Mouse (Mus musculus): ENCODE data around the gene Pla2g4f.

The Pla2g4f gene

DNA sequence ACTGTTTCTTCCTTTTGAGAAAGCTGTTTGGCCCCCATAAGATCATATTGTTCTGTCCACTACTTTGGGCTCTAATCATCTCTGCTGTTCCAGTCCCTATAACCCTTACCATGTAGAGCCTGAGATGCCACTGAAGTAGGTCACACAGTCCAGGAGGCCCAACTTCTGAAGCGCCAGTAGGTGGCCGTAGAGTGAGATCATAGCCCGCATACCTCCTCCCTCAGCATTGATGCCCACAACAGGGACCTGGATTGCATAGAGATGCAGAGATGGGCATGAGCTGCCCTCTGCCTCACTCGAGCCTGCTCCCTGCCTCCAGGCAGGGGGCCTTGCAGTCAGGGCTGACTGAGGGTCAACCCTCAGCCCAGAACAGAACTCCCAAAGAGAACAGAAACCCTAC is 37.0 kb downstream of the Pla2g4f start:
- no peak for DNase-seq

DNA sequence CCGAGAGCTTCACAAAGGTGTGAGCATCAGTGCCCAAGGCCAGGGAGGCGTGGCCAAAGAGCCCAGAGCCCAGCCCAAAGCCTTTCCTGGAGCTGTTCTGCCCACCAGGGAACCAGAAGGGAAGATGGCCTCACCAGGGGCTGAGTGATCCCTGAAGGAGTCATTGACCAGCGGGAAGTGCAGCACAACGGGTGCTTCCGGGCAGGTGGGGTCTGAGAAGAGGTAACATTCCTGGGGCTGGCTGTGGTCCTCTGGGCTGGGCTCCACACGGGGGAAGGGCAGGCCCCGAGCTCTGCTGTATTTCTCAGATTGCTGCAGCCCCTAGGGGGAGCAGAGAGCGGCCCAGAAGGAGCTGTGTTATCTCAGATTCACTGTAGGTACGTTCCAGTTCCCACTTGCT is 45.3 kb downstream of the Pla2g4f start:
- DNase-seq = no peak

DNA sequence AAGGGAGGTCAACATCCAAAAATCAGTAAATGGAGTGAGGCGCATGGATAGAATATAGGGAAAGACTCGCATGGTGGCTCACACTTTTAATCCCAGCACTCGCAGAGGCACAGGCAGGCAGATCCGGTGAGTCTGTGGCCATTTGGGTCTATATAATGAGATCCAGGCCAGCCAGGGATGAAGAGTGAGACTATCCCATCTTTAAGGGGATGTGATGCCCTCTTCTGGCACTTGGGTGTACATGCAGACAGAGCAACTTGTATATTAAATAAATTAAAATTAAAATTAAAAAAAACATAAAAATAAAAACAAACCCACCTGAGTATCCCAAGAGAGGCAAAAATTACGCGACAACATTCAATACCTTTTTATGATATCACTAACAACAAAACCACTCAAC is 48.4 kb downstream of the Pla2g4f start:
- no peak for DNase-seq

DNA sequence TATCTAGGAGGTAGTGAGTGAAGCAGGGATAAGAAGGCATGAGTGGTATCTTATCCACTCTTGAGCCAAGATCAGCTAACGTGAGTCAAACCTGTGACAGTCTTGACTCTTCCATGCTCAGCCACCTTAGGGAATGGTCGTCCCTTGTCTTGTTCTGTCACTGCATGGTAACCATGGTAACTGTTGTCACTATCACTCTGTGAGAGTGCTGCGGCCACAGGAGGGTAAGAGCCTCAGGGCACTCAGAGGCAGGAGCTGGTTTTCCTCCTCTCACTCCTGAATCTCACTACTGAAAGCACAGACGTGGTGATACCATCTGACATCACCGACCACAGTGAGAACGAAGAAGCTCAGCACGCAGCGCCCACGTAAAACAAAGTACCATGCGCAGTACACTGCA is 49.1 kb downstream of the Pla2g4f start:
- DNase-seq = no peak

DNA sequence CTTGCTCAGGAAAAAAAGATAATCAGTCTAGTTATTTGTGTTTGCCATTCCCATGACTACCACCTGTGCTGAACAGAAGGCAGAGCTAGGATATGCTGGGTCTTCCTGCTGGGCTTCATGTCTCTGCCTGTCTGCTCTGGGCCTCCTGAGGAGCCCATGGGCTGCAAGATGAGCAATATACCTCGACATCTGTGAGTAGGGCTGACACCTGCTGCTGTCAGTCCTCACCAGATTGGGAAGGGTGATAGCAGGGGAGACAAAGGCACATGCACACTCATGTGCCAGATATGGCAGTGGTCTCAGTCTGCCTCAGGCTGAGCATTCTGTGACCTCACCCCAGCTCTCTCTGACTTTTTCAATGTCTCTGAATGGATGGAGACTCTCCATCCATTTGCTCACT is 51.1 kb downstream of the Pla2g4f start:
- no peak for DNase-seq

DNA sequence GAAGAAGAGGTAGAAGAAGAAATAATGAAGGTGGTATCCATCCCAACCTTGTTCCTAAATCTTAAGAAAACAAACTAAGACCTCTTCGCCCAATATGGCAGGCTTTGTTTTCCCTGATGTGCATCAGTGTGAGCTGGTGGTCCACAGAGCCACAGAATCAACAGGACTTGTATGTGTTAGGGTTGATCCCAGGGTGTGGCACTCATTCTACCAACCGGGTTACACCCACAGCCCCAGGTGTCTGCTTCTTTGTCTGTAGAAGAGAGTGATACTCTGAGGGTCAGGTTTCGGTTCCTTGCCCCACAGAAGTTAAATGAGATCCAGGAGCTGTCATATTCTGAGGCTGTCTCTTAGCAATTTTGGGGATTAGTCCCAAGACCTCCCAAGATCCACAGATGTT is 52.6 kb downstream of the Pla2g4f start:
- no peak for DNase-seq

DNA sequence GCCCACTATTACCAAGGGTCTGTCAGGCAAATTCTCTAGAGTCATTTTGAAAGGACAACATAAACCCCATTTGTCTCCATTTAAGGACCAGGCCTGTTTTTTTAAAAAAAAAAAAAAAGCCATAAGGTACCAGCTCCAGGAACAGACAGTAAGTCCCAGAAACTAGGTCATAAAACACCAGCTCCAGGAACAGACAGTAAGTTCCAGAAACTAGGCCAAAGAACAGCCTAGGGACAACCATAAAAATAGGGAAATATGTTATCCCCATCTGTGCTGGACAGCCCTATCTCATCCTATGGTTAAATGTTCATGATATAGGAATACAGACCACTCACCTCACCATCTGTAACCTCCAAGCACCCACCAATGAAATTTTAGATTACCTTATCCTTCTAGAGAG is 57.7 kb downstream of the Pla2g4f start:
- DNase-seq = no peak

DNA sequence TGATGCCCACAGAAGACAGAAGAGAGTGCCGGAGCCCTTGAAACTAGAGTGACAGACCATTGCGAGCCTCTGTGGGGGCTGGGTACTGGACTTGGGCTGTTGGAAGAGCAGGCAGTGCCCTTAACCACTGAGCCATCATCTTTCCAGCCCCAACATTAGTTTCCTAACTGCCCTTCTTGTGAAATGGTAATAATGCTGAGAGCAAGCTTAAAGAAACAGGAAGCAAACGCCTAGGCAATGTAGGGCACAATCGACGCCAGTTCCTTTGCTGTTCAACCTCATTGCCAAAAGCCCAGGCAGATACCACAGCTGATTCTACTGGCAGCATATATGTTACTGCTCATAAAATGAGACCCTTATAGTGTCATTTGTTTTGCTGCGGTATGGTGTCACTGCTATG is 61.3 kb downstream of the Pla2g4f start:
- no peak for DNase-seq
